Mouse (Mus musculus): ENCODE results near the gene Tmcc3. TPM values are rescaled to one million over a fixed set of nuclear protein-coding genes. Genes with fewer than 3 reads are reported as not detected.
A peak's percentile ranks its signal among the peaks of the same experiment; 100 is the strongest.

The Tmcc3 gene
- polyA plus RNA-seq (2012; rRNA removed), result 26.5 and 31.5 TPM in 2 replicates

- DNase-seq (ENCODE audit: low read depth), result no peak
Measured at GRCm38 (mm10) chr10:94311511-94312006, at the start of gene Tmcc3. Tmcc3 (plus strand) TSS chr10:94311949.

- no peak for DNase-seq (ENCODE audit: low read depth)
Measured at GRCm38 (mm10) chr10:94262646-94263045, 49.1 kb upstream of the Tmcc3 start.

- DNase-seq (ENCODE audit: low read depth), result no peak
Measured at GRCm38 (mm10) chr10:94263211-94263610, 48.5 kb upstream of the Tmcc3 start.

GRCm38 (mm10) chr10:94265656-94266542 lies 45.9 kb upstream of the Tmcc3 start:
- no peak for DNase-seq (ENCODE audit: low read depth)

GRCm38 (mm10) chr10:94275321-94275720 lies 36.4 kb upstream of the Tmcc3 start:
- no peak for DNase-seq (ENCODE audit: low read depth)

- DNase-seq (ENCODE audit: low read depth), result no peak
Measured at GRCm38 (mm10) chr10:94276511-94276910, 35.2 kb upstream of the Tmcc3 start.

DNA sequence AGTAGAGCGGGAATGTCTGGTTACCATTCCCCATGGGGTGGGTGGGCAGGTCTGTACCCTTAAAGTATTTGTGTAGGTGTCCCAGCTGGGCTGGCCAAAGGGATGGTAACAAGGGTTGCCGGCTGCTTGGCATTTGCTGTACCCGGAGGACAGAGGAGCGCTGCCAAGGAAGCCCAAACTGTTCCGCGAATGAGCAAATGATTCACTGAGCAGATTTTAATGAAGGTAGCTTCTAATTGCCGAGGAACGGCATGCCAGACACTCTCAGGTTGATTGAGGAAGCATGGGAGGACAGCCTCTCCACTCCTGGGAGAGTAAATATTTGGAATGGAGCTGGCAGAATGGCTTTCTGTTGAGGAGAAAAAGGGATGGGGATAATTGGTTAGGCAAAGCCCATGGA lies 29.6 kb upstream of the Tmcc3 start:
- DNase-seq (ENCODE audit: low read depth), result peak; percentile 62

GRCm38 (mm10) chr10:94282797-94283196 lies 29.0 kb upstream of the Tmcc3 start:
- DNase-seq (ENCODE audit: low read depth), result no peak

GRCm38 (mm10) chr10:94294437-94294836 lies 17.3 kb upstream of the Tmcc3 start:
- DNase-seq (ENCODE audit: low read depth), result no peak

- no peak for DNase-seq (ENCODE audit: low read depth)
Measured at GRCm38 (mm10) chr10:94294933-94295750, 16.6 kb upstream of the Tmcc3 start.

DNA sequence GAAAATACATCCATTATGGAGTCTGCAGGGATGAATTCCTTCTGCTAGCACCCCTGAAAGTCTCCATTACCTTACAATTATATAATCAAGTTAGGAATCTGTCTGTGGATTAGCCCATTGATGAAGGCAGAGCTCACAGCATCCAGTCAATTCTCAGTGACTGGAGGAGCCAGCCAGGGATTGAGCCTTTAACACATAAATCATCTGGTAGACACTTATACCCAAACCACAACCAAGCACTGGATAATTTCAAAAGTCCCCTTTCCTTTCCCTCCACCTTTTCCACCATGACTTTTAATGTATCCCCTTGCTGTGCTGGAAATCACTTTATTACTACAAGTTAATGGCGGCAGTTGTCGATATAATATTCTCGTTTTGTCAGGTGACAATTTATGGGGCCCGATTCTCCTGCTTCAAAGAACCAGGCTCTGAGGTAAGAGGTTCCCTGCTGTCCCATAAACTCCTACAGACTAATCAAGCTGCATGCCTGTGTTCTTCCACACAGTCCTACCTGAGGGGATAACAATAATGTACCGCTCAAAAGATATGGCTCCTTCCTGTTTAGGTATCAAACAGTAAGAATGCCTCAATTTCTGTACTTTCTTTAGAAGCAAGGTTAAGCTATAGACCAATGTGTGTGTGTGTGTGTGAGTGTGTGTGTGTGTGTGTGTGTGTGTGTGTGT lies 15.7 kb upstream of the Tmcc3 start:
- no peak for DNase-seq (ENCODE audit: low read depth)

GRCm38 (mm10) chr10:94298471-94298870 lies 13.3 kb upstream of the Tmcc3 start, which contains the start of gene Gm4792:
Gm4792 (minus strand) TSS chr10:94298703.
- peak; percentile 77 for DNase-seq (ENCODE audit: low read depth)

DNA sequence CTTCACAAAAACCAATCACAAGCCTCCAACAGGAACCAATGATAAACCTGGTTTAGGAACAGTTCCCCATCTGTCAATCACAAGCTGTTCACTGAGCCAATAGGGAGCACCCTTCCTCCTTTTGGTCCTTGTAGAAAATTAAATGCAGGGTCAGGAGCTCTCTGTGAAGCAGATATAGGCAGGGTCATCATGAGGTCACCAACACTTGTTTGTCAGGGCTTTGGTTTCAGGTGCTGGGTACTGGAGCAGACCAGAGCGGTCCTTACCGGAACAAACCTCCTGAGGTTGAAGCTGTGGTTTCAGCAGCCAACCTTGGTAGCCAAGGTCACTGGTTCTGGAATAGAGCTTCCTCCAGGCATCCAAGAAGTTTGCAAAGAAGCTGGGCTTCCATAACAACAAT lies 12.4 kb upstream of the Tmcc3 start:
- DNase-seq (ENCODE audit: low read depth), result no peak

GRCm38 (mm10) chr10:94304064-94304657 lies 7.6 kb upstream of the Tmcc3 start:
- no peak for DNase-seq (ENCODE audit: low read depth)

DNA sequence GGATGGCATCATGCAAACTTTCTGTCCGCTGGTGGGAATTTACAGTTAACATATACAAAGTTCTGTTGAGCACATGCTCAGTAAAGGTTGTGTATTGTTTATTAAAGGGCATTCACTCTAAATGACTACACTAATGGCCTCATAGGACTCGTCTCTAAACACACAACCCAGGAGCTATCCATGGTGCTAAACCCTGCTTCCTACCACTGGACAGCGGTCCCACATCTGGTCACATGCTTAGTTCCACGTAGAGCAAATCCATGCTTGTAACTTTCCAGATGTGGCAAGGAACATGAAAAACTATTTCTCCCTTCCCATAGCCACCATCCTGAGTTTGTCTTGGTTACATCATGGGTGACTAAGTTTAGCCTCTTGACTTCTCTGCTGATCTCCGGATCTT lies 6.2 kb upstream of the Tmcc3 start:
- DNase-seq (ENCODE audit: low read depth), result no peak

DNA sequence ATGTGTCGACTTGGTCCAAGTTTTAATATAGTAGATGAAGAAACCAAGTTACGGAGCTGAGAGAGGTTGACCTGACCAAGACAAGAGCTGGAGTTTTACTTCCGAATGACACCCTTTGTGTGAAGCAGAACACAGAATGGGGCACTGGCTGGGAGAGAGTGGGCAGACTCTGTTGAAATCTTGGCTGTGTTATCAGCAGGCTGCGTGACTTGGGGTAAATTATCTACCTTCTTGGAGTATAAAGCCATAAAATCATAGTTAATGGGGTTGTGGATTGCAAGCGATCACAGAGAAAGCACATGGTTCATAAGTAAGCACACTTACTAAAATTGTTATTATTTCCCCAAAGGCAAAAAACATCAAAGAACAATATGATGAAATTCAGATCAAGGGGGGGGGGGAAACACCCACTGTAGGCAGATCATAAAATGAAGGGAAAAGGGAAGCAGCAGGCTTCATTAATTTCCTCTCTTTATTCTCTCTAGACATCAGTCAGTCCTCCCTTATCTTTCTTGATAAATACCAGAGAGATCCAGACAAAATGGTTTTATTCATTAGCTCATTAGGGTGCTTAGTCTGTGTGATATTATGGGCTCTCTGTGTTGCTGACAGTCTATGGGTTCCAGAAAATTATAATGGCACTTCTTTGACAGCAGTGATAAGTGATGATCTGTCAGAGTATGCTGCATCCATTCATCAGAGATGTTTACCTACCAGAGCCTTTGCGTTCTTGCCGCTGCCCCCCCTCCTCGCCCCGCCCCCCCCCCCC lies 1.1 kb upstream of the Tmcc3 start:
- DNase-seq (ENCODE audit: low read depth), result no peak

DNA sequence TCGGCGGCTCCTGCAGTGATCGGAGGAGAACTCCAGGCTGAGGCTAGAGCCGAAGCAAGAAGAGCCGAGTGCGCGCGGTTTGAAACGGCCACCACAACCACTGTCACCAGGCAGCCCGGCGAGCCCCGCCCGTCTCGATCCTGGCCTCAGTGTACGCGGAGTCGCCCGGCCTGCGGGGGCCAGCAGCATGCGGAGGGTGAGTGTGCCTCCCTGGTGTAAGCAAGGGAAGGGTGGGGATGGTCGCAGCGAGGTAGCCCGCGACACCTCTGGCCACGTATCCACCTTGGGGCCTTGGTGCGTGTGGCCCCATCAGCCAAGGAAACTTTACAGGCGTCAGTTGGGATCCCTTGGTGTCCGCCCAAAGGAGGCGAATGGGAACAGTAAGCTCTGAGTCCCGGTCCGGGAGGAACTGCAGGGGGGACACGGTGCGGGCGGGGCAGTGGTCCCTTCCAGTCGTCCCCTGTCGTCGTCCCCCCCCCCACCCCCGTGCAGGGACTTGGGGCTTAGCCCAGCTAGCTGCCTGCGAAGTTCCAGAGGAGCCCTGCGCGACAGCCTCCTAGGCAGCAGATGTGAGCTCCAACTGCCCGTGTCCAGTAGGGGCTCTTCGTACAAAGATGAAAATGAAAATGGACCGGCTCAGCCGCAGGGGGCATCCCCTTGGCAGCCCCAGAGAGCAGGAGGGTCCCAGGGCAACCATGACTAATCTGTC lies 412 bp downstream of the Tmcc3 start:
- no peak for DNase-seq (ENCODE audit: low read depth)

DNA sequence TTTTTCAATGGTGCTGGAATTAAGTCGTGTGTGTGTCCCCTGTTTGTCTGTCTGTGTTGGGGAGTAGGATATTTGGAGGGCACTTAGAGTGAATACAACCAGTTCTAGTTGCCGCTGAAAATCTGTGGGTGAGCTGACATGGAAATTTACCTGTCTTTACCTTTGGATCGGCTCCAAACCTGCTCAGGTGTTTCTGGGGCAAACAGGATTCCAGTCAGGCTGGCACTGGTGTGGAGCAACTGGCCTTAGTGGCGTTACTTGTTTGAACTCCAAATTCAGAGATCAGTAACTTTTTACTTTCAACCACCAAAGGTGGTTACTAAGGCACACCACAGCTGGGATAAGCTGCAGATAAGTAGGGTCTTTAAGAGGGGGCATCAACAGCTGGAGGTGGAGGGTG lies 1.4 kb downstream of the Tmcc3 start:
- no peak for DNase-seq (ENCODE audit: low read depth)

GRCm38 (mm10) chr10:94318574-94318973 lies 6.8 kb downstream of the Tmcc3 start:
- no peak for DNase-seq (ENCODE audit: low read depth)

DNA sequence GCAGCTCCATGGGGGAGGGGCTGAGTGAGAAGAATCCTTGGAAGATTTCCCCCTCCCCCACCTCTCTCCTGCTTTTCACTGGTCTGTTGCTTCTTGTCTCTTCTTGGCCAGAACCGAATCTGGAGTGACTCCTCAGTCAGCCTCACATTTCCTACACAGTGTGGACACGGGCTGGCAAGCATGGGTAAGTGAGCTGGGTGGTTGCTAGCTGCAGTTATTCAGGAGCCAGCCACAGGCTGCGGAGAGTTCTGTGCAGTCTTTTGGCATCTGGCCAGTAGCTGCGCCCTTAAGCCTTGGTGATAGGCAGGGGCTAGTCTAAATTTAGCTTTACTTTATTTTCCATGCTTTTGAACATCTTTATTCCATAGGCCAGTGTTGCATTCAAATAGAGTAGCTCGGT lies 18.2 kb downstream of the Tmcc3 start:
- no peak for DNase-seq (ENCODE audit: low read depth)

Data from gonadal fat pad, adult 2 months (tissue).